22 mouse cellular contexts compared by ENCODE assay signal in genomic region chr8:125930276-125931046, GRCm38 (mm10). TPM values are rescaled to one million over a fixed set of nuclear protein-coding genes. Genes with fewer than 3 reads are reported as not detected.
A peak's percentile ranks its signal among the peaks of the same experiment; 100 is the strongest.
DNase-seq lines count a peak whose midpoint lies in the region; ATAC-seq lines count a peak whose summit lies in the region.
"Had no signal": no experiment of that assay in that cellular context is flagged by ENCODE, and none has a peak within 500 bp of the region (broad histone marks: within the 10 kb centered on the region; RNA-seq: fewer than 3 reads in every experiment).

No protein-coding gene starts in this region.

- no peaks in the 10 kb centered on the region for H3K27me3 ChIP-seq in kidney, embryonic 15.5 days
- no peaks in the 10 kb centered on the region for H3K27me3 ChIP-seq in liver, embryonic 11.5 days (replicated peaks; ENCODE audit: control insufficient read depth, insufficient read depth, low read length)
- H3K27me3 ChIP-seq in stomach, embryonic 16.5 days (ENCODE audit: control insufficient read depth, insufficient read depth, low read length) = no peaks in the 10 kb centered on the region
- H3K27me3 ChIP-seq: embryonic facial prominence, embryonic 12.5 days; lung, embryonic 15.5 days; neural tube, embryonic 12.5 days had no signal

- H3K27ac ChIP-seq in kidney, embryonic 15.5 days = peak overlapping the region; percentile 45
- H3K27ac ChIP-seq in liver, embryonic 11.5 days (ENCODE audit: low read depth, low read length) = no peak overlapping the region
- H3K27ac ChIP-seq in stomach, embryonic 16.5 days (ENCODE audit: low read length) = no peak overlapping the region
- H3K27ac ChIP-seq: embryonic facial prominence, embryonic 12.5 days; heart, embryonic 10.5 days; limb, embryonic 10.5 days; lung, embryonic 15.5 days; neural tube, embryonic 12.5 days had no signal

- H3K4me3 ChIP-seq in kidney, embryonic 15.5 days (replicated peaks) = no peak overlapping the region
- no peak overlapping the region for H3K4me3 ChIP-seq in liver, embryonic 11.5 days (ENCODE audit: low read depth, low read length)
- H3K4me3 ChIP-seq in stomach, embryonic 16.5 days (replicated peaks; ENCODE audit: low read length) = no peak overlapping the region
- H3K4me3 ChIP-seq: embryonic facial prominence, embryonic 12.5 days; heart, embryonic 10.5 days; limb, embryonic 10.5 days; lung, embryonic 15.5 days; neural tube, embryonic 12.5 days had no signal

- H3K4me1 ChIP-seq in kidney, embryonic 15.5 days = peaks cover 8% of the 10 kb centered on the region; the same call in 1 of the 2 replicates
- no peaks in the 10 kb centered on the region for H3K4me1 ChIP-seq in liver, embryonic 11.5 days (replicated peaks; ENCODE audit: control insufficient read depth, insufficient read depth, low read length)
- no peaks in the 10 kb centered on the region for H3K4me1 ChIP-seq in stomach, embryonic 16.5 days (ENCODE audit: control insufficient read depth, insufficient read depth, low read length)
- H3K4me1 ChIP-seq: embryonic facial prominence, embryonic 12.5 days; heart, embryonic 10.5 days; limb, embryonic 10.5 days; lung, embryonic 15.5 days; neural tube, embryonic 12.5 days had no signal

- no peaks in the 10 kb centered on the region for H3K9me3 ChIP-seq in kidney, embryonic 15.5 days (replicated peaks)
- H3K9me3 ChIP-seq in liver, embryonic 11.5 days (ENCODE audit: control insufficient read depth, low read length) = no peaks in the 10 kb centered on the region
- H3K9me3 ChIP-seq in stomach, embryonic 16.5 days (replicated peaks; ENCODE audit: control insufficient read depth, low read length) = no peaks in the 10 kb centered on the region
- H3K9me3 ChIP-seq: embryonic facial prominence, embryonic 12.5 days; heart, embryonic 10.5 days; limb, embryonic 10.5 days; lung, embryonic 15.5 days had no signal

- H3K9ac ChIP-seq in kidney, embryonic 15.5 days = no peak overlapping the region
- H3K9ac ChIP-seq in liver, embryonic 11.5 days (ENCODE audit: low read depth, low read length) = no peak overlapping the region
- no peak overlapping the region for H3K9ac ChIP-seq in stomach, embryonic 16.5 days (ENCODE audit: low read length)
- H3K9ac ChIP-seq: embryonic facial prominence, embryonic 12.5 days; lung, embryonic 15.5 days; neural tube, embryonic 12.5 days had no signal

- peak; percentile 87 for ATAC-seq in kidney, embryonic 15.5 days (replicated peaks; ENCODE audit: low FRiP score)
- peak; percentile 45; the same call in 1 of the 2 replicates for ATAC-seq in liver, embryonic 11.5 days (replicated peaks; ENCODE audit: low FRiP score)
- peak; percentile 40; the same call in 1 of the 2 replicates for ATAC-seq in stomach, embryonic 16.5 days (ENCODE audit: insufficient read depth, low FRiP score)
- ATAC-seq: inflammation-experienced regulatory T-cells, adult 6 months; midbrain, embryonic 16.5 days had no signal

- peaks cover 28% of the 10 kb centered on the region; the same call in 1 of the 2 replicates for H3K36me3 ChIP-seq in kidney, embryonic 15.5 days
- H3K36me3 ChIP-seq in liver, embryonic 11.5 days (ENCODE audit: control insufficient read depth, insufficient read depth, low read length) = no peaks in the 10 kb centered on the region
- no peaks in the 10 kb centered on the region for H3K36me3 ChIP-seq in stomach, embryonic 16.5 days (ENCODE audit: control insufficient read depth, insufficient read depth, low read length)
- H3K36me3 ChIP-seq: embryonic facial prominence, embryonic 12.5 days; heart, embryonic 10.5 days; limb, embryonic 10.5 days; lung, embryonic 15.5 days; neural tube, embryonic 12.5 days had no signal

- peak; percentile 29 for DNase-seq in lung, postnatal 36 days
- no peak for DNase-seq in lung, postnatal 25 days (ENCODE audit: low spot score)
- no peak for DNase-seq in liver, embryonic 11.5 days (ENCODE audit: low spot score)
- no peak for DNase-seq in thymus, adult 18-20 months
- DNase-seq in right cerebral cortex, postnatal 36 days (ENCODE audit: low spot score in 2 of 2) = no peak
- no peak for DNase-seq in adrenal gland, adult 8-10 months
- DNase-seq: cerebellum, adult 11-12 months; gastrocnemius, postnatal 14 days; right cerebral cortex, postnatal 4 days; thymus, postnatal 4 days had no signal

- H3K4me2 ChIP-seq in kidney, embryonic 15.5 days = no peak overlapping the region
- H3K4me2 ChIP-seq in liver, embryonic 11.5 days = no peak overlapping the region
- H3K4me2 ChIP-seq in stomach, embryonic 16.5 days (ENCODE audit: low read depth, low read length) = no peak overlapping the region
- H3K4me2 ChIP-seq: embryonic facial prominence, embryonic 12.5 days; lung, embryonic 15.5 days; neural tube, embryonic 12.5 days had no signal

- WGBS in kidney, embryonic 15.5 days = 66% methylated on average over 11 of the region's 11 CpGs
- 74% methylated on average over 11 of the region's 11 CpGs for WGBS in liver, embryonic 11.5 days
- WGBS in stomach, embryonic 16.5 days = 63% methylated on average over 11 of the region's 11 CpGs

RNA-seq across cellular contexts. Expression of gene Map3k21, which starts 20.2 kb away (rescaled TPM):
- polyA plus RNA-seq in kidney, embryonic 15.5 days (2015; fragmentation: Nextera tagmentation; extraction: Ambion mirVana) = 4.2 and 4.6 TPM in 2 replicates
- polyA plus RNA-seq in liver, embryonic 11.5 days (2014; fragmentation: Nextera tagmentation; extraction: Ambion mirVana) = 0.07 and 0.14 TPM in 2 replicates
- 0.94 and 1.0 TPM in 2 replicates for polyA plus RNA-seq in stomach, embryonic 16.5 days (2015; fragmentation: Nextera tagmentation; extraction: Ambion mirVana)
- 1 to 10 TPM; 1.5 to 2.9 (median 1.7) TPM for total RNA-seq in adrenal gland, adult 8-10 months (2022)
- total RNA-seq: CH12.LX; common myeloid progenitor, adult 5-6 weeks; megakaryocyte, adult 5-6 weeks had no signal
- polyA plus RNA-seq: inflammation-experienced regulatory T-cells, adult 6 months had no signal

RNA-seq across cellular contexts. Expression of gene Pcnx2, which starts 32.3 kb away (rescaled TPM):
- polyA plus RNA-seq in kidney, embryonic 15.5 days (2015; fragmentation: Nextera tagmentation; extraction: Ambion mirVana) = 0.24 and 0.48 TPM in 2 replicates
- polyA plus RNA-seq in liver, embryonic 11.5 days (2014; fragmentation: Nextera tagmentation; extraction: Ambion mirVana) = 0.47 and 0.67 TPM in 2 replicates
- polyA plus RNA-seq in stomach, embryonic 16.5 days (2015; fragmentation: Nextera tagmentation; extraction: Ambion mirVana) = 0.39 and 0.41 TPM in 2 replicates
- under 1 TPM; 0.29 to 0.77 (median 0.63) TPM for total RNA-seq in adrenal gland, adult 8-10 months (2022)
- total RNA-seq: CH12.LX; common myeloid progenitor, adult 5-6 weeks; megakaryocyte, adult 5-6 weeks had no signal
- polyA plus RNA-seq: limb, embryonic 10.5 days had no signal
